Mouse (Mus musculus): ENCODE data around the gene Lyrm4.
"Not testable (repeated sequence)": the region's sequence is repeated elsewhere in the genome, so short reads cannot be mapped to it uniquely, and the experiment has no call there.

Gene Lyrm4

GRCm38 (mm10) chr13:36018017-36018416 lies 99.3 kb downstream of the Lyrm4 start:
- in situ Hi-C loops (cut with MboI; ENCODE audit: low pct_unique_long_range_greater_than_20kb in 1 of 2, low sequenced_read_pairs in 2 of 2, unreplicated experiment in 1 of 2), result no loop called here

- in situ Hi-C loops (cut with MboI; ENCODE audit: low pct_unique_long_range_greater_than_20kb in 1 of 2, low sequenced_read_pairs in 2 of 2, unreplicated experiment in 1 of 2), result no loop called here
These were observed 101.7 kb downstream of the Lyrm4 start for GRCm38 (mm10) chr13:36015636-36016035.

- in situ Hi-C loops (cut with MboI; ENCODE audit: low pct_unique_long_range_greater_than_20kb in 1 of 2, low sequenced_read_pairs in 2 of 2, unreplicated experiment in 1 of 2), result no loop called here
These were observed 107.3 kb downstream of the Lyrm4 start for GRCm38 (mm10) chr13:36009981-36010380.

GRCm38 (mm10) chr13:36000798-36001197 lies 116.5 kb downstream of the Lyrm4 start:
- in situ Hi-C loops (cut with MboI; ENCODE audit: low pct_unique_long_range_greater_than_20kb in 1 of 2, low sequenced_read_pairs in 2 of 2, unreplicated experiment in 1 of 2), result no loop called here

- in situ Hi-C loops (cut with MboI; ENCODE audit: low pct_unique_long_range_greater_than_20kb in 1 of 2, low sequenced_read_pairs in 2 of 2, unreplicated experiment in 1 of 2), result no loop called here
These were observed 119.7 kb downstream of the Lyrm4 start for GRCm38 (mm10) chr13:35997606-35998005.

GRCm38 (mm10) chr13:35995696-35996426 lies 121.5 kb downstream of the Lyrm4 start:
- in situ Hi-C loops (cut with MboI; ENCODE audit: low pct_unique_long_range_greater_than_20kb in 1 of 2, low sequenced_read_pairs in 2 of 2, unreplicated experiment in 1 of 2), result no loop called here

GRCm38 (mm10) chr13:35995231-35995630 lies 122.1 kb downstream of the Lyrm4 start:
- in situ Hi-C loops (cut with MboI; ENCODE audit: low pct_unique_long_range_greater_than_20kb in 1 of 2, low sequenced_read_pairs in 2 of 2, unreplicated experiment in 1 of 2), result no loop called here

- in situ Hi-C loops (cut with MboI; ENCODE audit: low pct_unique_long_range_greater_than_20kb in 1 of 2, low sequenced_read_pairs in 2 of 2, unreplicated experiment in 1 of 2), result no loop called here
These were observed 123.3 kb downstream of the Lyrm4 start for GRCm38 (mm10) chr13:35994067-35994466.

GRCm38 (mm10) chr13:35991185-35991584 lies 126.1 kb downstream of the Lyrm4 start:
- in situ Hi-C loops (cut with MboI; ENCODE audit: low pct_unique_long_range_greater_than_20kb in 1 of 2, low sequenced_read_pairs in 2 of 2, unreplicated experiment in 1 of 2), result not testable (repeated sequence)

- in situ Hi-C loops (cut with MboI; ENCODE audit: low pct_unique_long_range_greater_than_20kb in 1 of 2, low sequenced_read_pairs in 2 of 2, unreplicated experiment in 1 of 2), result no loop called here
These were observed 128.0 kb downstream of the Lyrm4 start for GRCm38 (mm10) chr13:35989329-35989728.

GRCm38 (mm10) chr13:35982985-35983384 lies 134.3 kb downstream of the Lyrm4 start:
- in situ Hi-C loops (cut with MboI; ENCODE audit: low pct_unique_long_range_greater_than_20kb in 1 of 2, low sequenced_read_pairs in 2 of 2, unreplicated experiment in 1 of 2), result no loop called here

- in situ Hi-C loops (cut with MboI; ENCODE audit: low pct_unique_long_range_greater_than_20kb in 1 of 2, low sequenced_read_pairs in 2 of 2, unreplicated experiment in 1 of 2), result no loop called here
These were observed 136.9 kb downstream of the Lyrm4 start for GRCm38 (mm10) chr13:35980471-35980870.

GRCm38 (mm10) chr13:35976912-35977311 lies 140.4 kb downstream of the Lyrm4 start:
- in situ Hi-C loops (cut with MboI; ENCODE audit: low pct_unique_long_range_greater_than_20kb in 1 of 2, low sequenced_read_pairs in 2 of 2, unreplicated experiment in 1 of 2), result no loop called here

GRCm38 (mm10) chr13:35969829-35970228 lies 147.5 kb downstream of the Lyrm4 start:
- in situ Hi-C loops (cut with MboI; ENCODE audit: low pct_unique_long_range_greater_than_20kb in 1 of 2, low sequenced_read_pairs in 2 of 2, unreplicated experiment in 1 of 2), result no loop called here

- in situ Hi-C loops (cut with MboI; ENCODE audit: low pct_unique_long_range_greater_than_20kb in 1 of 2, low sequenced_read_pairs in 2 of 2, unreplicated experiment in 1 of 2), result no loop called here
These were observed 147.9 kb downstream of the Lyrm4 start for GRCm38 (mm10) chr13:35969431-35969721.

- in situ Hi-C loops (cut with MboI; ENCODE audit: low pct_unique_long_range_greater_than_20kb in 1 of 2, low sequenced_read_pairs in 2 of 2, unreplicated experiment in 1 of 2), result no loop called here
These were observed 148.5 kb downstream of the Lyrm4 start for GRCm38 (mm10) chr13:35968719-35969430.

GRCm38 (mm10) chr13:35968131-35968718 lies 149.1 kb downstream of the Lyrm4 start:
- in situ Hi-C loops (cut with MboI; ENCODE audit: low pct_unique_long_range_greater_than_20kb in 1 of 2, low sequenced_read_pairs in 2 of 2, unreplicated experiment in 1 of 2), result no loop called here

- in situ Hi-C loops (cut with MboI; ENCODE audit: low pct_unique_long_range_greater_than_20kb in 1 of 2, low sequenced_read_pairs in 2 of 2, unreplicated experiment in 1 of 2), result no loop called here
These were observed 149.6 kb downstream of the Lyrm4 start for GRCm38 (mm10) chr13:35967690-35968089.

- in situ Hi-C loops (cut with MboI; ENCODE audit: low pct_unique_long_range_greater_than_20kb in 1 of 2, low sequenced_read_pairs in 2 of 2, unreplicated experiment in 1 of 2), result no loop called here
These were observed 153.7 kb downstream of the Lyrm4 start for GRCm38 (mm10) chr13:35963583-35963982.

Data from mouse embryonic stem cell (cell line).